Mouse (Mus musculus) hindbrain, embryonic 10.5 days (tissue): ENCODE measurements around the gene Defb22. TPM values are rescaled to one million over a fixed set of nuclear protein-coding genes. Genes with fewer than 3 reads are reported as not detected.
A peak's percentile ranks its signal among the peaks of the same experiment; 100 is the strongest.

ENCODE experiments used
- DNase-seq: peaks from one replicate; pipeline ENCODE4 v3.0.0-alpha.2; 2017; ENCODE audit warnings: low spot score
- H3K27ac ChIP-seq: fragments of 300-500 bp; sonication (generic); 2 replicates; pipeline ENCODE4 v1.5.1; 2016; ENCODE audit warnings: mild to moderate bottlenecking, moderate library complexity
- H3K27me3 ChIP-seq: fragments of 300-500 bp; sonication (generic); 2 replicates; pipeline ENCODE4 v1.6.1; 2016; ENCODE audit warnings: mild to moderate bottlenecking; ENCODE audit not compliant: poor library complexity, insufficient read depth, severe bottlenecking
- H3K36me3 ChIP-seq: fragments of 300-500 bp; sonication (generic); 2 replicates; pipeline ENCODE4 v1.6.1; 2016; ENCODE audit warnings: mild to moderate bottlenecking, moderate library complexity
- H3K4me1 ChIP-seq: fragments of 300-500 bp; sonication (generic); replicated peaks from 2 replicates; pipeline ENCODE4 v1.6.1; 2016; ENCODE audit warnings: mild to moderate bottlenecking
- H3K4me3 ChIP-seq: fragments of 300-500 bp; sonication (generic); 2 replicates; pipeline ENCODE4 v1.5.1; 2016; ENCODE audit warnings: mild to moderate bottlenecking, moderate library complexity
- H3K9me3 ChIP-seq: fragments of 300-500 bp; sonication (generic); 2 replicates; pipeline ENCODE4 v1.6.1; 2016; ENCODE audit warnings: mild to moderate bottlenecking, moderate library complexity
- WGBS: fragments of 180-500 bp; shearing (Covaris S2); methylation state at CpG from one replicate; pipeline ENCODE4 v1.1.7; 2016; 5-methylcytosine and 5-hydroxymethylcytosine counted together
- polyA plus RNA-seq: library from polyadenylated mRNA; unstranded; fragments of >200 nt; fragmentation: Nextera tagmentation; extraction: Ambion mirVana; gene quantifications from 2 replicates; pipeline ENCODE4 v1.2.1, GENCODE M21; 2016

The Defb22 gene
- polyA plus RNA-seq, 1 experiment from 2014 or later: not detected

DNA sequence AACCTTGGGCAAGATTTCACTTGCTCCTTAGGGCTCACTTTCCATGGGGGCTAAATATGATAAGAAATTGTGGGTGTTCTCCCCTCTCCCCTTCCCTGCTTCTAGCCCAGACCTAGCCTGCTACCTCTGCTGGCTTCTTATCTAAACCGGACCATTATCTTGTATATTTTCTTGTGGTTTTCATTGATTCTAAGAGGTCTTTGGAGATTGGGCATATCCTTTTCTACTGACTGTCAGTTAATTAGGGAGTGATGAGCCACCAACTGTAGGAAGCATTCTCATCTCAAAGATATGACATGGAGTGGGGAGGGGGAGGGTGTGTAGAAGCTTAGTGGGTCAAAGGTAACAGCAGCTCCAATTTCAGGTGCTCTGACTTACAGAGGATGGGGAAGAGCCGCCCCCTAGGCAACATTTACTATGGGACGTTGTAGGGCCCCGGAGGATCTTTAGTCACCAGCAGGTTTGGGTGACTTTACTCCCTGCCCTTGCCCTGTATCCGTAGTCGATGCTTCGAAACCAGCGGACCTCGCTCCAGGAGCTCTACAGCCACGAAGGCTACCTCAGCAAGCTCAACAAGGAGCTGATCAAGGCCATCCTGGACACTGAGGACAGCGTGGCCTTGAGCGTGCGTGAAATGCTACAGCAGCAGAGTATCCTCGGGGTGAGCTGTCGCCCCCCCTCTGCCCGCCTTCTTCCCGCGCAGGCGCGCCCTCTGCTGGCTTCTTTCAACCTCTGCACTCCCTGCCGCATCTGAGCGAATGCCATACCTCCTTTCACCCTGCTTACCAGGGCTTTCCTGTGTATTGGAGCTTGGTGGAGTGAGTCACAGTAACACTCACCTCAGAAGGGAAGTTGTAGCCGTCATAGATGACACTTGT, 52.7 kb downstream of the Defb22 start:
- Histone ChIP-seq H3K27me3 (peaks cover 24% of the 10 kb centered on the region), H3K4me3 (peak overlapping the region; percentile 47), H3K9me3 (no peaks in the 10 kb centered on the region), H3K27ac (peak overlapping the region; percentile 74), H3K36me3 (no peaks in the 10 kb centered on the region), H3K4me1 (peaks cover 14% of the 10 kb centered on the region)
- peak; percentile 85 for DNase-seq
- WGBS: 3% methylated on average over 23 of the region's 23 CpGs

DNA sequence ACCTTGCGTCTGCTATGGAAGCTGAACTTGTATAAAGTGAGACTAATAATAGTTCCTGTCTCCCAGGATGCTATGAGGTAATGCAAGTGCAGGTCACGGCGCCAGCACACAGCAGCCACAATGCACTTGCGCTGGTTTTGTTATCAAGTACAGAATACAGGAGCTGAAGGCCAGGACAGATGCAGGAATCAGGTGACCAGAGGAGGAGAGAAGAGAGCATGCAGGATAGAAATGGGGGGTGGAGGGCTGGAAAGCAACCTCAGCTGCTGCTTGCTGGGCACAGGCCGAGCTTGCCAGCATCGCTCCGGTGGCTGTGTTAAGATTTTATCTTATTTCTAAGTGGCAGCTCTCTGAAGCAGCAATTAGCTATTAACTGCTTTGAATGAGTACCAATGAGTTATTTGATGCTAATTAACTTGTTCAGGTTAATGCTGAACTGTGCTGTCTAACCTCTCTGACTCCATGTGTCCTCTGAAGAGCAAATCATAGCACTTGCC, 53.5 kb downstream of the Defb22 start:
- Histone ChIP-seq H3K4me3 (no peak overlapping the region), H3K9me3 (no peaks in the 10 kb centered on the region), H3K27me3 (peaks cover 24% of the 10 kb centered on the region), H3K4me1 (peaks cover 14% of the 10 kb centered on the region), H3K27ac (no peak overlapping the region; the same call in 1 of the 2 replicates), H3K36me3 (no peaks in the 10 kb centered on the region)
- no peak for DNase-seq
- 88% methylated on average over 7 of the region's 7 CpGs for WGBS

Other genes starting within 250 kb of the Defb22 start
- 27.7 and 30.0 TPM in 2 replicates for gene Tbc1d20, start 196.3 kb downstream of the Defb22 start, polyA plus RNA-seq
- 91.4 and 93.2 TPM in 2 replicates for gene Rbck1, start 157.5 kb downstream of the Defb22 start, polyA plus RNA-seq
- 1.3 and 3.0 TPM in 2 replicates for gene Trib3, start 146.1 kb downstream of the Defb22 start, polyA plus RNA-seq
- 1.4 and 5.1 TPM in 2 replicates for gene Nrsn2, start 113.5 kb downstream of the Defb22 start, polyA plus RNA-seq
- gene Sox12, start 92.1 kb downstream of the Defb22 start, polyA plus RNA-seq: 9.5 and 11.1 TPM in 2 replicates
- 45.9 and 47.9 TPM in 2 replicates for gene Zcchc3, start 75.1 kb downstream of the Defb22 start, polyA plus RNA-seq
- gene 6820408C15Rik, start 74.6 kb downstream of the Defb22 start, polyA plus RNA-seq: 1.3 and 3.3 TPM in 2 replicates
- gene Defb23, start 25.5 kb downstream of the Defb22 start, polyA plus RNA-seq: not detected in 2 replicates
- not detected in 2 replicates for gene Defb20, start 13.1 kb downstream of the Defb22 start, polyA plus RNA-seq
- gene Defb26, start 21.6 kb upstream of the Defb22 start, polyA plus RNA-seq: not detected in 2 replicates
- not detected in 2 replicates for gene Defb28, start 28.1 kb upstream of the Defb22 start, polyA plus RNA-seq
- gene Defb29, start 50.0 kb upstream of the Defb22 start, polyA plus RNA-seq: not detected in 2 replicates
- not detected in 2 replicates for gene Gm17416, start 79.2 kb upstream of the Defb22 start, polyA plus RNA-seq
- gene Defb21, start 82.6 kb upstream of the Defb22 start, polyA plus RNA-seq: not detected in 2 replicates
- not detected in 2 replicates for gene Defb19, start 90.2 kb upstream of the Defb22 start, polyA plus RNA-seq
- gene Defb45, start 109.3 kb upstream of the Defb22 start, polyA plus RNA-seq: not detected in 2 replicates
- gene Defb36, start 114.2 kb upstream of the Defb22 start, polyA plus RNA-seq: not detected in 2 replicates
- not detected in 2 replicates for gene Defb25, start 132.9 kb upstream of the Defb22 start, polyA plus RNA-seq
- 0.35 and 0.37 TPM in 2 replicates for gene Rem1, start 136.8 kb upstream of the Defb22 start, polyA plus RNA-seq
- gene H13, start 179.3 kb upstream of the Defb22 start, polyA plus RNA-seq: 103 and 134 TPM in 2 replicates
- gene Mcts2, start 196.9 kb upstream of the Defb22 start, polyA plus RNA-seq: 41.1 and 48.7 TPM in 2 replicates
- gene Id1, start 246.1 kb upstream of the Defb22 start, polyA plus RNA-seq: 168 and 176 TPM in 2 replicates